31 mouse cellular contexts compared by ENCODE assay signal in the genomic region with DNA sequence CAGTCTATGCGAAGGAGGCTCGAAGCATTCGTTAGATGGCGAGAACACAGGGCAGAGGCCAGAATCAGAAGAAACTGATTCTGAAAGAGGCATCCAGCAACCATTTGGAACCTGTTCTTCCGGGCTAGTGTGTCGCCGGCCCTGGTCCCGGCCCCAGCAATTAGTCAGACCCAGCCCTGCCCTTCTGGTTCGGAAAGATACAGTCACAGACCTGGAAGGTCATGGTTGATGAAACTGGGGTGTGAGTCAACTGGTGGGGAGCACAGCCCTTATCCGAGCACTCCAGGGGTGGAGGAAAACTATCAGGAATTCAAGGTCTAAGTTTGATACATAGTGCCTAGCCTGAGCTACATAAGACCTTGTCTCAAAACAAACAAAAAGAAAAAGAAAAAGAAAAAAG. TPM values are rescaled to one million over a fixed set of nuclear protein-coding genes. Genes with fewer than 3 reads are reported as not detected.
A peak's percentile ranks its signal among the peaks of the same experiment; 100 is the strongest.
DNase-seq lines count a peak whose midpoint lies in the region; ATAC-seq and TF ChIP-seq lines count a peak whose summit lies in the region.
"Had no signal": no experiment of that assay in that cellular context is flagged by ENCODE, and none has a peak within 500 bp of the region (broad histone marks: within the 10 kb centered on the region; RNA-seq: fewer than 3 reads in every experiment).

No protein-coding gene starts in this region.

- WGBS in midbrain, embryonic 11.5 days, result 83% methylated on average over 10 of the region's 10 CpGs
- 82% methylated on average over 10 of the region's 10 CpGs for WGBS in midbrain, embryonic 14.5 days
- 69% methylated on average over 10 of the region's 10 CpGs for WGBS in stomach, postnatal 0 days

- no peaks in the 10 kb centered on the region for H3K4me1 ChIP-seq in midbrain, embryonic 11.5 days (ENCODE audit: control insufficient read depth, insufficient read depth, low read length)
- H3K4me1 ChIP-seq in midbrain, embryonic 14.5 days (ENCODE audit: control insufficient read depth, insufficient read depth, low read length), result no peaks in the 10 kb centered on the region
- no peaks in the 10 kb centered on the region for H3K4me1 ChIP-seq in stomach, postnatal 0 days (replicated peaks; ENCODE audit: control insufficient read depth, insufficient read depth)
- H3K4me1 ChIP-seq: forebrain, embryonic 10.5 days; forebrain, embryonic 13.5 days; heart, embryonic 10.5 days; heart, embryonic 13.5 days; hindbrain, embryonic 15.5 days had no signal

- H3K4me3 ChIP-seq in midbrain, embryonic 11.5 days (ENCODE audit: low read depth, low read length), result no peak overlapping the region
- H3K4me3 ChIP-seq in midbrain, embryonic 14.5 days (replicated peaks; ENCODE audit: low read depth, low read length), result no peak overlapping the region
- H3K4me3 ChIP-seq in stomach, postnatal 0 days (ENCODE audit: low read depth, low read length), result no peak overlapping the region
- H3K4me3 ChIP-seq: forebrain, embryonic 10.5 days; forebrain, embryonic 13.5 days; heart, adult 2 months; heart, embryonic 10.5 days; heart, embryonic 13.5 days; hindbrain, embryonic 15.5 days had no signal

- H3K36me3 ChIP-seq in midbrain, embryonic 11.5 days (ENCODE audit: control insufficient read depth, insufficient read depth, low read length), result no peaks in the 10 kb centered on the region
- no peaks in the 10 kb centered on the region for H3K36me3 ChIP-seq in midbrain, embryonic 14.5 days (ENCODE audit: control insufficient read depth, insufficient read depth, low read length)
- no peaks in the 10 kb centered on the region for H3K36me3 ChIP-seq in stomach, postnatal 0 days (ENCODE audit: control insufficient read depth, insufficient read depth, low read length)
- H3K36me3 ChIP-seq: forebrain, embryonic 10.5 days; G1E; heart, embryonic 10.5 days; heart, embryonic 13.5 days; hindbrain, embryonic 15.5 days had no signal

- TF ChIP-seq CTCF in stomach, postnatal 0 days (IDR thresholded peaks at IDR 0.05; ENCODE audit: low read depth), result no peak

- no peak overlapping the region for H3K27ac ChIP-seq in midbrain, embryonic 11.5 days (ENCODE audit: low read depth, low read length)
- H3K27ac ChIP-seq in midbrain, embryonic 14.5 days (replicated peaks; ENCODE audit: low read depth, low read length), result no peak overlapping the region
- no peak overlapping the region for H3K27ac ChIP-seq in stomach, postnatal 0 days (replicated peaks)
- H3K27ac ChIP-seq: forebrain, embryonic 10.5 days; forebrain, embryonic 13.5 days; heart, adult 2 months; heart, embryonic 10.5 days; heart, embryonic 13.5 days; hindbrain, embryonic 15.5 days had no signal

- no peak for ATAC-seq in midbrain, embryonic 11.5 days (ENCODE audit: low FRiP score)
- no peak for ATAC-seq in midbrain, embryonic 14.5 days (ENCODE audit: low FRiP score, low TSS enrichment)
- peak; percentile 18; the same call in 1 of the 2 replicates for ATAC-seq in stomach, postnatal 0 days (ENCODE audit: low FRiP score, low TSS enrichment)
- ATAC-seq: forebrain, embryonic 13.5 days; forebrain, embryonic 16.5 days had no signal

- H3K9me3 ChIP-seq in midbrain, embryonic 11.5 days (ENCODE audit: control insufficient read depth, low read length), result peaks cover 1% of the 10 kb centered on the region; the same call in 1 of the 2 replicates
- H3K9me3 ChIP-seq in midbrain, embryonic 14.5 days (ENCODE audit: control insufficient read depth, low read length), result no peaks in the 10 kb centered on the region; the same call in 1 of the 2 replicates
- no peaks in the 10 kb centered on the region for H3K9me3 ChIP-seq in stomach, postnatal 0 days (ENCODE audit: control insufficient read depth, low read length)
- H3K9me3 ChIP-seq: hindbrain, embryonic 15.5 days had no signal

- no peak for TF ChIP-seq EP300 in stomach, postnatal 0 days (optimal IDR thresholded peaks at IDR 0.05)

- H3K9ac ChIP-seq in midbrain, embryonic 11.5 days (ENCODE audit: low read length), result no peak overlapping the region
- H3K9ac ChIP-seq in midbrain, embryonic 14.5 days (replicated peaks; ENCODE audit: low read length), result no peak overlapping the region
- H3K9ac ChIP-seq in stomach, postnatal 0 days (ENCODE audit: low read length), result no peak overlapping the region
- H3K9ac ChIP-seq: forebrain, embryonic 13.5 days; heart, embryonic 13.5 days; hindbrain, embryonic 15.5 days had no signal

- no peak overlapping the region for H3K4me2 ChIP-seq in midbrain, embryonic 11.5 days
- no peak overlapping the region for H3K4me2 ChIP-seq in midbrain, embryonic 14.5 days (ENCODE audit: low read length)
- H3K4me2 ChIP-seq in stomach, postnatal 0 days (replicated peaks; ENCODE audit: low read depth), result no peak overlapping the region
- H3K4me2 ChIP-seq: forebrain, embryonic 13.5 days; heart, embryonic 13.5 days; hindbrain, embryonic 15.5 days had no signal

- DNase-seq in midbrain, embryonic 11.5 days (ENCODE audit: low spot score, missing footprints), result peak; percentile 75
- DNase-seq in midbrain, embryonic 14.5 days, result no peak
- peak; percentile 85 for DNase-seq in adrenal gland, adult 2 months
- peak; percentile 61 for DNase-seq in adrenal gland, postnatal 14 days
- no peak for DNase-seq in stomach, postnatal 0 days (ENCODE audit: low spot score)
- no peak for DNase-seq in layer of hippocampus, postnatal 36 days
- no peak for DNase-seq in thymus, postnatal 14 days
- DNase-seq: B cell, adult 2 months; cerebellum, adult 18-20 months; cerebellum, adult 9-10 months; cerebellum, postnatal 14 days; gastrocnemius, postnatal 10 days; gastrocnemius, postnatal 36 days; heart, adult 2 months; heart, postnatal 14 days; heart, postnatal 4 days had no signal

- H3K27me3 ChIP-seq in midbrain, embryonic 11.5 days (ENCODE audit: control insufficient read depth, insufficient read depth, low read length), result no peaks in the 10 kb centered on the region
- no peaks in the 10 kb centered on the region for H3K27me3 ChIP-seq in midbrain, embryonic 14.5 days (ENCODE audit: control insufficient read depth, insufficient read depth, low read length)
- no peaks in the 10 kb centered on the region for H3K27me3 ChIP-seq in stomach, postnatal 0 days (ENCODE audit: control insufficient read depth, insufficient read depth, low read length)
- H3K27me3 ChIP-seq: hindbrain, embryonic 15.5 days had no signal

RNA-seq across cellular contexts. Expression of a gene that starts 7.1 kb away (rescaled TPM):
- not detected in 2 replicates for polyA plus RNA-seq in midbrain, embryonic 11.5 days (2014; fragmentation: Nextera tagmentation; extraction: Ambion mirVana)
- not detected in 2 replicates for polyA plus RNA-seq in midbrain, embryonic 14.5 days (2014; fragmentation: Nextera tagmentation; extraction: Ambion mirVana)
- not detected for total RNA-seq in adrenal gland, adult 2 months (2021)
- polyA plus RNA-seq in adrenal gland, adult 2 months (2012; rRNA removed), result not detected in 2 replicates
- total RNA-seq in adrenal gland, postnatal 14 days (2021), result not detected in 2 replicates
- 196 and 201 TPM in 2 replicates for polyA plus RNA-seq in stomach, postnatal 0 days (2015; fragmentation: Nextera tagmentation; extraction: Ambion mirVana)
- total RNA-seq in layer of hippocampus, postnatal 36 days (2021), result not detected
- total RNA-seq: CH12.LX; G1E; gastrocnemius, adult 18-20 months; gastrocnemius, postnatal 10 days; gastrocnemius, postnatal 36 days; granulocyte monocyte progenitor cell, adult 5-6 weeks; heart, adult 2 months; heart, postnatal 14 days; heart, postnatal 4 days had no signal
- polyA plus RNA-seq: embryonic facial prominence, embryonic 11.5 days; forebrain, embryonic 10.5 days; forebrain, embryonic 13.5 days; forebrain, embryonic 16.5 days; G1E; heart, adult 2 months; heart, embryonic 10.5 days; heart, embryonic 13.5 days; heart, embryonic 16.5 days; hindbrain, embryonic 11.5 days; hindbrain, embryonic 15.5 days; intestine, embryonic 14.5 days had no signal

RNA-seq across cellular contexts. Expression of a gene that starts 14.0 kb away (rescaled TPM):
- polyA plus RNA-seq in midbrain, embryonic 11.5 days (2014; fragmentation: Nextera tagmentation; extraction: Ambion mirVana), result 2.8 and 3.4 TPM in 2 replicates
- 0.43 and 0.45 TPM in 2 replicates for polyA plus RNA-seq in midbrain, embryonic 14.5 days (2014; fragmentation: Nextera tagmentation; extraction: Ambion mirVana)
- total RNA-seq in adrenal gland, adult 2 months (2021), result under 1 TPM; 0.37 to 0.97 TPM
- 2.1 and 3.0 TPM in 2 replicates for polyA plus RNA-seq in adrenal gland, adult 2 months (2012; rRNA removed)
- total RNA-seq in adrenal gland, postnatal 14 days (2021), result 4.9 and 7.3 TPM in 2 replicates
- polyA plus RNA-seq in stomach, postnatal 0 days (2015; fragmentation: Nextera tagmentation; extraction: Ambion mirVana), result 15.5 and 17.0 TPM in 2 replicates
- under 1 TPM; 0.17 to 0.48 TPM for total RNA-seq in layer of hippocampus, postnatal 36 days (2021)

RNA-seq across cellular contexts. Expression of a gene that starts 22.3 kb away (rescaled TPM):
- polyA plus RNA-seq in midbrain, embryonic 11.5 days (2014; fragmentation: Nextera tagmentation; extraction: Ambion mirVana), result 0.26 TPM in 1 of 2 replicates, not detected in the other
- polyA plus RNA-seq in midbrain, embryonic 14.5 days (2014; fragmentation: Nextera tagmentation; extraction: Ambion mirVana), result not detected in 2 replicates
- total RNA-seq in adrenal gland, adult 2 months (2021), result 1 to 10 TPM in 1 of 2 experiments, under 1 TPM in 1; 0.58 to 1.2 TPM
- polyA plus RNA-seq in adrenal gland, adult 2 months (2012; rRNA removed), result 1.2 and 1.8 TPM in 2 replicates
- not detected in 2 replicates for total RNA-seq in adrenal gland, postnatal 14 days (2021)
- polyA plus RNA-seq in stomach, postnatal 0 days (2015; fragmentation: Nextera tagmentation; extraction: Ambion mirVana), result 0.15 and 0.42 TPM in 2 replicates
- not detected for total RNA-seq in layer of hippocampus, postnatal 36 days (2021)
- total RNA-seq: CH12.LX; G1E; gastrocnemius, adult 18-20 months; gastrocnemius, postnatal 10 days; gastrocnemius, postnatal 36 days; granulocyte monocyte progenitor cell, adult 5-6 weeks; heart, adult 2 months; heart, postnatal 14 days had no signal
- polyA plus RNA-seq: embryonic facial prominence, embryonic 11.5 days; embryonic facial prominence, embryonic 14.5 days; forebrain, embryonic 13.5 days; forebrain, embryonic 16.5 days; G1E; heart, embryonic 10.5 days; heart, embryonic 13.5 days; hindbrain, embryonic 11.5 days; intestine, embryonic 14.5 days had no signal

RNA-seq across cellular contexts. Expression of a gene that starts 39.6 kb away (rescaled TPM):
- polyA plus RNA-seq in midbrain, embryonic 11.5 days (2014; fragmentation: Nextera tagmentation; extraction: Ambion mirVana), result 13.0 and 14.3 TPM in 2 replicates
- polyA plus RNA-seq in midbrain, embryonic 14.5 days (2014; fragmentation: Nextera tagmentation; extraction: Ambion mirVana), result 18.9 and 19.2 TPM in 2 replicates
- total RNA-seq in adrenal gland, adult 2 months (2021), result 1 to 10 TPM; 3.1 to 5.5 TPM
- polyA plus RNA-seq in adrenal gland, adult 2 months (2012; rRNA removed), result 4.3 and 4.6 TPM in 2 replicates
- 3.8 and 5.4 TPM in 2 replicates for total RNA-seq in adrenal gland, postnatal 14 days (2021)
- 4.8 and 5.5 TPM in 2 replicates for polyA plus RNA-seq in stomach, postnatal 0 days (2015; fragmentation: Nextera tagmentation; extraction: Ambion mirVana)
- total RNA-seq in layer of hippocampus, postnatal 36 days (2021), result 10 to 100 TPM; 12.2 to 14.8 TPM

RNA-seq across cellular contexts. Expression of a gene that starts 43.3 kb away (rescaled TPM):
- 18.7 and 20.9 TPM in 2 replicates for polyA plus RNA-seq in midbrain, embryonic 11.5 days (2014; fragmentation: Nextera tagmentation; extraction: Ambion mirVana)
- polyA plus RNA-seq in midbrain, embryonic 14.5 days (2014; fragmentation: Nextera tagmentation; extraction: Ambion mirVana), result 32.9 and 33.3 TPM in 2 replicates
- 10 to 100 TPM; 19.7 to 20.2 TPM for total RNA-seq in adrenal gland, adult 2 months (2021)
- polyA plus RNA-seq in adrenal gland, adult 2 months (2012; rRNA removed), result 45.8 and 46.0 TPM in 2 replicates
- total RNA-seq in adrenal gland, postnatal 14 days (2021), result 17.3 and 26.7 TPM in 2 replicates
- polyA plus RNA-seq in stomach, postnatal 0 days (2015; fragmentation: Nextera tagmentation; extraction: Ambion mirVana), result 14.1 and 14.4 TPM in 2 replicates
- total RNA-seq in layer of hippocampus, postnatal 36 days (2021), result 10 to 100 TPM; 33.8 to 39.0 TPM

Comparison
In these comparisons a context has a peak if more than half of its experiments do, and no peak if none do; other contexts are left out.
1. DNase-seq: peak in midbrain, embryonic 11.5 days (single experiment), adrenal gland, adult 2 months (single experiment) and adrenal gland, postnatal 14 days (single experiment); none in midbrain, embryonic 14.5 days (single experiment), stomach, postnatal 0 days (single experiment), layer of hippocampus, postnatal 36 days (0 of 2) and thymus, postnatal 14 days (single experiment).
2. RNA of a gene that starts 7.1 kb away (polyA plus RNA-seq): 196 to 201 TPM in stomach, postnatal 0 days; not detected in midbrain, embryonic 11.5 days, not detected in midbrain, embryonic 14.5 days and not detected in adrenal gland, adult 2 months; every median in the first group is over 100 times any median in the second.